Mouse (Mus musculus): ENCODE data around the gene Ggta1. TPM values are rescaled to one million over a fixed set of nuclear protein-coding genes. Genes with fewer than 3 reads are reported as not detected.

The Ggta1 gene
- polyA plus RNA-seq, 1 experiment from 2014 or later: 4.1 TPM

DNA sequence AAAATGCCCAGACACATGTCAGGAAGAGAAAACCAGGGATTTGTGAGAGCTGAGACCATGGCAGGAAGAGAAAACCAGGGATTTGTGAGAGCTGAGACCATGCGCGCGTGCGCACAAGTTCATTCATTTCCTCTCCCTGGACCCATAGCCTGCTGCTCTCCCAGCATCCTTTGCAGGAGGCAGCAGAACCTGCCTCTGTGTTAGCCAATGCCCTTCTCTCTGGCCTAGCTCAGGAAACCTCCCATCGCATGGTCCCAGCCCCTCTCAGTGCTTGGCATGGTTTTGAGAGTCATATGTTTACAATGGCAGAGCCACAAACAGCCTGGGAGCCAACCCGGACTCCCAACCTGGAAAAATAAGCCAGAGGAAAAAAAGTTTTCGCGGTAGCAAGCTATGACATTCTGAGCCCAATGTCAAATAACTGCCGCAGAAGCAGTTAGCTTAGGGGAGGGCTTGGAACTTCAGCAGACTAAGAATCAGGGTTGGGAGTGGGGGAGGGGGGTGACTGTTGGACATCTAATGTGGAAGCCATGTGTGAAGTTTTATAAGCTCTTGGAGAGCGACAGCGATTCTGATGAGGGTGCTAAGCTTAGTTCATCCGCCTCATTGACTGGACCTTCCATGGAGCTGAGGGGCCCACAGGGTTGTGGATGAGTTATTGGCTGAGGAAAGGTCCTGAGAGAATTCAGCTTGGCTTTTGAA, 40.1 kb upstream of the Ggta1 start:
- H3K4me2 ChIP-seq: no peak overlapping the region
- WGBS: 89% methylated on average over 12 of the region's 12 CpGs
- ATAC-seq: no peak
- no peak overlapping the region for H3K9ac ChIP-seq
- peaks cover 11% of the 10 kb centered on the region for H3K4me1 ChIP-seq
- H3K36me3 ChIP-seq (ENCODE audit: poor library complexity, severe bottlenecking): no peaks in the 10 kb centered on the region
- no peak overlapping the region for H3K4me3 ChIP-seq
- no peak overlapping the region for H3K27ac ChIP-seq
- H3K9me3 ChIP-seq (replicated peaks): no peaks in the 10 kb centered on the region
- no peaks in the 10 kb centered on the region for H3K27me3 ChIP-seq

- Histone ChIP-seq H3K9me3 (replicated peaks) (no peaks in the 10 kb centered on the region), H3K27ac (no peak overlapping the region), H3K27me3 (no peaks in the 10 kb centered on the region), H3K9ac (no peak overlapping the region), H3K4me2 (no peak overlapping the region), H3K4me1 (peaks cover 11% of the 10 kb centered on the region), H3K36me3 (ENCODE audit: poor library complexity, severe bottlenecking) (no peaks in the 10 kb centered on the region), H3K4me3 (no peak overlapping the region)
- ATAC-seq: no peak
- 92% methylated on average over 3 of the region's 3 CpGs for WGBS
Observed at GRCm38 (mm10) chr2:35502561-35502960, 39.5 kb upstream of the Ggta1 start.

- H3K4me1 ChIP-seq: no peaks in the 10 kb centered on the region
- H3K36me3 ChIP-seq (ENCODE audit: poor library complexity, severe bottlenecking): no peaks in the 10 kb centered on the region
- H3K4me2 ChIP-seq: no peak overlapping the region
- no peaks in the 10 kb centered on the region for H3K9me3 ChIP-seq (replicated peaks)
- H3K27me3 ChIP-seq: no peaks in the 10 kb centered on the region
- H3K4me3 ChIP-seq: no peak overlapping the region
- ATAC-seq: no peak
- WGBS: 82% methylated on average over 7 of the region's 7 CpGs
- no peak overlapping the region for H3K27ac ChIP-seq
- H3K9ac ChIP-seq: no peak overlapping the region
Observed at GRCm38 (mm10) chr2:35499474-35499873, 36.4 kb upstream of the Ggta1 start.

GRCm38 (mm10) chr2:35498961-35499360, 35.9 kb upstream of the Ggta1 start:
- no peak overlapping the region for H3K9ac ChIP-seq
- no peak for ATAC-seq
- H3K4me2 ChIP-seq: no peak overlapping the region
- H3K4me3 ChIP-seq: no peak overlapping the region
- WGBS: 93% methylated on average over 3 of the region's 3 CpGs
- no peaks in the 10 kb centered on the region for H3K9me3 ChIP-seq (replicated peaks)
- no peaks in the 10 kb centered on the region for H3K4me1 ChIP-seq
- no peaks in the 10 kb centered on the region for H3K27me3 ChIP-seq
- no peak overlapping the region for H3K27ac ChIP-seq
- H3K36me3 ChIP-seq (ENCODE audit: poor library complexity, severe bottlenecking): no peaks in the 10 kb centered on the region

GRCm38 (mm10) chr2:35497662-35498196, 34.7 kb upstream of the Ggta1 start:
- Histone ChIP-seq H3K27ac (no peak overlapping the region), H3K4me1 (no peaks in the 10 kb centered on the region), H3K36me3 (ENCODE audit: poor library complexity, severe bottlenecking) (no peaks in the 10 kb centered on the region), H3K4me2 (no peak overlapping the region), H3K27me3 (no peaks in the 10 kb centered on the region), H3K9me3 (replicated peaks) (no peaks in the 10 kb centered on the region), H3K9ac (no peak overlapping the region), H3K4me3 (no peak overlapping the region)
- ATAC-seq: no peak
- WGBS: 88% methylated on average over 2 of the region's 2 CpGs

GRCm38 (mm10) chr2:35496279-35497013, 33.4 kb upstream of the Ggta1 start:
- no peak overlapping the region for H3K9ac ChIP-seq
- H3K4me1 ChIP-seq: no peaks in the 10 kb centered on the region
- 86% methylated on average over 5 of the region's 5 CpGs for WGBS
- H3K9me3 ChIP-seq (replicated peaks): no peaks in the 10 kb centered on the region
- H3K27me3 ChIP-seq: no peaks in the 10 kb centered on the region
- H3K4me3 ChIP-seq: no peak overlapping the region
- H3K27ac ChIP-seq: no peak overlapping the region
- no peak for ATAC-seq
- no peak overlapping the region for H3K4me2 ChIP-seq
- no peaks in the 10 kb centered on the region for H3K36me3 ChIP-seq (ENCODE audit: poor library complexity, severe bottlenecking)

GRCm38 (mm10) chr2:35495486-35496278, 32.7 kb upstream of the Ggta1 start:
- no peak for ATAC-seq
- Histone ChIP-seq H3K27me3 (no peaks in the 10 kb centered on the region), H3K4me3 (no peak overlapping the region), H3K36me3 (ENCODE audit: poor library complexity, severe bottlenecking) (no peaks in the 10 kb centered on the region), H3K9me3 (replicated peaks) (no peaks in the 10 kb centered on the region), H3K9ac (no peak overlapping the region), H3K27ac (no peak overlapping the region), H3K4me2 (no peak overlapping the region), H3K4me1 (peaks cover 2% of the 10 kb centered on the region)
- WGBS: 87% methylated on average over 16 of the region's 16 CpGs

GRCm38 (mm10) chr2:35493566-35493965, 30.5 kb upstream of the Ggta1 start:
- peaks cover 6% of the 10 kb centered on the region for H3K4me1 ChIP-seq
- no peak for ATAC-seq
- no peak overlapping the region for H3K27ac ChIP-seq
- no peaks in the 10 kb centered on the region for H3K27me3 ChIP-seq
- H3K4me2 ChIP-seq: no peak overlapping the region
- H3K9me3 ChIP-seq (replicated peaks): no peaks in the 10 kb centered on the region
- H3K36me3 ChIP-seq (ENCODE audit: poor library complexity, severe bottlenecking): no peaks in the 10 kb centered on the region
- no peak overlapping the region for H3K9ac ChIP-seq
- no peak overlapping the region for H3K4me3 ChIP-seq
- 91% methylated on average over 7 of the region's 7 CpGs for WGBS

DNA sequence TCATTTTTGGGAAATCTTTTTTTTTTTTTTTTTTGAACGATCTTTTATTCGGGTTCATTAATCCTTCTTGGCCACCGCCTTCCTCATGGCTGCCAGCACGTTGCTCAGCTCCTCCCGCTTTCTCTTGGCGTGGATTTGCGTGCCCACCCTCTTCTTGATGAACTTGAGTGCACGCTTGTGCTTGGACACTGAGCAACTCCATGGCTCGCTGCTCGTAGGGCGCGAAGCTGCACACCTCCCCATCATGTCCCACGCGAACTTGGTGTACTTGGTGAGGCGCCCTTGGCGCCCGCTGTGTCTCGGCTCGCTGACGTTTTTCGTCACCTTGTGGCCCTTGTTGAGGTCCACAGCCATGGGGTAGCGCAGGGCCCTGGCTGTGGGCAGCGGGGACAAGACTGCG, 28.1 kb upstream of the Ggta1 start:
- H3K27ac ChIP-seq: no peak overlapping the region
- 88% methylated on average over 24 of the region's 24 CpGs for WGBS
- no peaks in the 10 kb centered on the region for H3K9me3 ChIP-seq (replicated peaks)
- peaks cover 6% of the 10 kb centered on the region for H3K4me1 ChIP-seq
- no peaks in the 10 kb centered on the region for H3K36me3 ChIP-seq (ENCODE audit: poor library complexity, severe bottlenecking)
- H3K9ac ChIP-seq: no peak overlapping the region
- no peaks in the 10 kb centered on the region for H3K27me3 ChIP-seq
- H3K4me2 ChIP-seq: no peak overlapping the region
- no peak for ATAC-seq
- H3K4me3 ChIP-seq: no peak overlapping the region

DNA sequence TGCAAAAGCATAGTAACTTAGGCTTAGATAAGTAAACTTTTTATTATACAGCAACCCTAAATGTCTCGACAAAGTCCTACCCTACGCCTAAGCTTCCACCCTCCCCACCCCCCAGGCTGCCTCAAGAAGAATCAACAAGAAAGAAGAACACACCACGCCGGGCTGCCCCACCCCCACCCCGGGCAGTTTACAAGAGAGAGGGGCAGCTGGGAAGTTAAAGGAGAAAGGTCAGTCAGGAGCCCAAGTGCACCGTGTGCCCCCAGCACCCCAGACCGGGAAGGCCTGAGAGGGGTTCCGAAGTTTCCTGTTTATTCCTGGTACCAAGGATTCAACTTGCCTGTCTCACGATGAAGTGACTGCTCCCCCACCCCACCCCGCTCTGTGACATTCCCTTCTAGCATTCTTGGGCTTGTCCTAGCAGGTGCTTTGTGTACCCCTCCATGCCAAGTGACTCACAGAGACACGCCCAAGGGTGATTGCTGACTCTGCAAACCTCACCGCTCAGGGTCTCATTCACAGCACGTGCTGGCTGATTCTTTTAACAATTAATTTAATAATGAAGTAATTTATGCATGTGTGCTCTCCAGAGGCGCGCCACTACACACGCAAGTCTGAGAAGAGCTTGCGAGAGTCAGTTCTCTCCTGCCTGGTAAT, 27.6 kb upstream of the Ggta1 start:
- no peaks in the 10 kb centered on the region for H3K36me3 ChIP-seq (ENCODE audit: poor library complexity, severe bottlenecking)
- no peak for ATAC-seq
- H3K4me1 ChIP-seq: peaks cover 6% of the 10 kb centered on the region
- 24% methylated on average over 17 of the region's 17 CpGs for WGBS
- H3K27me3 ChIP-seq: no peaks in the 10 kb centered on the region
- H3K4me2 ChIP-seq: no peak overlapping the region
- no peaks in the 10 kb centered on the region for H3K9me3 ChIP-seq (replicated peaks)
- H3K4me3 ChIP-seq: no peak overlapping the region
- H3K9ac ChIP-seq: no peak overlapping the region
- H3K27ac ChIP-seq: no peak overlapping the region

- Histone ChIP-seq H3K4me1 (peaks cover 6% of the 10 kb centered on the region), H3K27me3 (no peaks in the 10 kb centered on the region), H3K36me3 (ENCODE audit: poor library complexity, severe bottlenecking) (no peaks in the 10 kb centered on the region), H3K9ac (no peak overlapping the region), H3K4me2 (no peak overlapping the region), H3K9me3 (replicated peaks) (no peaks in the 10 kb centered on the region), H3K27ac (no peak overlapping the region), H3K4me3 (no peak overlapping the region)
- 75% methylated on average over 3 of the region's 3 CpGs for WGBS
- ATAC-seq: no peak
Observed at GRCm38 (mm10) chr2:35487700-35488099, 24.7 kb upstream of the Ggta1 start.
